Mouse (Mus musculus): Measurements from ENCODE around the gene Hfe2. TPM values are rescaled to one million over a fixed set of nuclear protein-coding genes. Genes with fewer than 3 reads are reported as not detected.

The Hfe2 gene
- polyA plus RNA-seq (2012; rRNA removed) (3.8 and 4.5 TPM in 2 replicates), polyA plus RNA-seq (2014; fragmentation: Nextera tagmentation; extraction: Ambion mirVana) (4.3 and 4.4 TPM in 2 replicates)

DNA sequence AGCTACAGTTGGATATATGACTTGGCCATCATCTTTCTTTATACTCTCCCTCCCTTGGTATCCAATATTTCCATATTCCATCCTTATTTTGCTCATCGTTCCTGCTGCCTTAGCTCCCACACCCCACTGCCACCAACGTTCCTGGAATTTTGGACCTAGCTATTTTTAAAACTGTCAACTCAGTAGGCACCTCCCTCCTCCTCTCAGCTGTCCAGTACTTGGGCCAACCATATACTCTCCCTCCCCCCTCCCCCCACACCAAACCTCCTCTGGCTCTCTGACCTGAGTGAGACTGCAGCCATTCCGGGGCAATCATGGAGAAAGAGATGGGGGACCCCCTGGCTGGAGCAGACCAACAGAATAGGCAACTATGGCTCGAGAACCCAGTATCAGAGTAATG lies at the start of gene Hfe2:
Gene Hfe2, plus strand, starts transcription at position 259 of the 400 bp plus-strand sequence.
- 45% methylated on average over 4 of the region's 4 CpGs for WGBS (ENCODE audit: insufficient replicate concordance)
- Histone ChIP-seq H3K4me3 (ENCODE audit: insufficient read depth in 1 of 2, low read depth in 2 of 2, low read length in 2 of 2) (no peak within 1 kb of the TSS; a peak in 1 of 4 replicates), H3K4me1 (replicated peaks; ENCODE audit: control insufficient read depth in 2 of 2, insufficient read depth in 2 of 2, low read length in 1 of 2) (no peaks in the 10 kb centered on the region), H3K4me2 (ENCODE audit: low read depth) (peak within 1 kb of the TSS; percentile 1), H3K27me3 (ENCODE audit: control insufficient read depth, insufficient read depth, low read length) (peaks cover 36% of the 10 kb centered on the region), H3K9me3 (ENCODE audit: control insufficient read depth, low read length) (no peaks in the 10 kb centered on the region), H3K36me3 (replicated peaks; ENCODE audit: control insufficient read depth, insufficient read depth, low read depth) (no peaks in the 10 kb centered on the region), H3K27ac (no peak within 1 kb of the TSS), H3K9ac (replicated peaks) (no peak within 1 kb of the TSS)
- ATAC-seq (ENCODE audit: insufficient read depth): peak; percentile 44; the same call in 1 of the 2 replicates
- no peak for DNase-seq (ENCODE audit: low read depth in 3 of 3, low spot score in 3 of 3)
- TF ChIP-seq EP300 (IDR thresholded peaks at IDR 0.05; ENCODE audit: low read depth): no peak
- no peak for TF ChIP-seq CTCF (IDR thresholded peaks at IDR 0.05; ENCODE audit: low read depth)

DNA sequence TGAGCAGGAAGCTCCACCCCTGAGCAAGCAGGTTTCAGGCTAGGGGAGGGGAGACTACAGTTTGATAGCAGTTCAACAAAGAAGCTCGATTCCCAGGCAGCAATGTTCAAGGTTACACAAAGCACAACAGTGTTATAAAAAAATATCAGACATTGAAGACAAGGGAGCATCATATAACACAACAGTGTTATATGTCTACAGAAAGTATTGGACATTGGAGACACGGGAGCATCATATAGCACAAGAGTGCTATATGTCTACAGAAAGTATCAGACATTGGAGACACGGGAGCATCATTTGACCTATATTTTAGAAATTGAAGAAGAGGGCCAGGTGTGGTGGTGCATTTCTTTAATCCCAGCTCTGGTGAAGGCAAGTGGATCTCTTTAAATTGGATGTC lies 47.9 kb upstream of the Hfe2 start:
- WGBS (ENCODE audit: insufficient replicate concordance): 29% methylated on average over 3 of the region's 3 CpGs
- H3K27me3 ChIP-seq (ENCODE audit: control insufficient read depth, insufficient read depth, low read length): peaks cover 53% of the 10 kb centered on the region

DNA sequence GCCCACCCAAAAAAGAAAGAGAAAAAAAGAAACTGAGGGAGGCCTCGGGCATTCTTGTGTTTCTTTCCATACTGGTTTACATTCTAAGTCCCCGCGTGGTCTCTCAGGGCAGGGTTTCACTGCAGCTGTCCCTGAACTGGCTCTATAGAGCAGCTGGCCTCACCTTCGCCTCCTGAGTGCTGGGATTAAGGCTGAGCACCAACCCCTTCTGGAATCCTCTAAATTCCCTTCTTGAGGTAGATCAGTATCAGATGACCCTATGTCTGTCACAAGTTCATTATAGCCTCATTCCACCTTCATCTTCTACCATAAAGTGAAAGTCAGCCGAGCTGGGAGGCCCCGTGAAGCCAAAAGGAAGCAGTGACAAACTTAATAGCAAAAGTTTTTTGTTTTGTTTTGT lies 47.4 kb upstream of the Hfe2 start:
- WGBS (ENCODE audit: insufficient replicate concordance): 61% methylated on average over 6 of the region's 6 CpGs
- peaks cover 49% of the 10 kb centered on the region for H3K27me3 ChIP-seq (ENCODE audit: control insufficient read depth, insufficient read depth, low read length)
- H3K4me3 ChIP-seq (ENCODE audit: insufficient read depth in 1 of 2, low read depth in 2 of 2, low read length in 2 of 2): no peak overlapping the region
- no peak overlapping the region for H3K27ac ChIP-seq
- no peak for DNase-seq (ENCODE audit: low read depth in 3 of 3, low spot score in 3 of 3)
- TF ChIP-seq CTCF (IDR thresholded peaks at IDR 0.05; ENCODE audit: low read depth) (no peak), EP300 (IDR thresholded peaks at IDR 0.05; ENCODE audit: low read depth) (no peak)
- H3K4me1 ChIP-seq (replicated peaks; ENCODE audit: control insufficient read depth in 2 of 2, insufficient read depth in 2 of 2, low read length in 1 of 2): 0 out of 4 replicates have a peak, but pooled peaks cover 0 to 2% of the 10 kb centered on the region in 2 experiments
- ATAC-seq (ENCODE audit: insufficient read depth): no peak
- H3K9ac ChIP-seq (replicated peaks): no peak overlapping the region
- H3K9me3 ChIP-seq (ENCODE audit: control insufficient read depth, low read length): no peaks in the 10 kb centered on the region
- H3K4me2 ChIP-seq (ENCODE audit: low read depth): no peak overlapping the region
- H3K36me3 ChIP-seq (replicated peaks; ENCODE audit: control insufficient read depth, insufficient read depth, low read depth): no peaks in the 10 kb centered on the region

More for the DNA sequence above, 47.9 kb upstream of the Hfe2 start:
- DNase-seq (ENCODE audit: low read depth in 3 of 3, low spot score in 3 of 3): no peak
- no peaks in the 10 kb centered on the region for H3K9me3 ChIP-seq (ENCODE audit: control insufficient read depth, low read length)
- 0 out of 4 replicates have a peak, but pooled peaks cover 0 to 2% of the 10 kb centered on the region in 2 experiments for H3K4me1 ChIP-seq (replicated peaks; ENCODE audit: control insufficient read depth in 2 of 2, insufficient read depth in 2 of 2, low read length in 1 of 2)
- no peak overlapping the region for H3K9ac ChIP-seq (replicated peaks)
- no peak overlapping the region for H3K4me3 ChIP-seq (ENCODE audit: insufficient read depth in 1 of 2, low read depth in 2 of 2, low read length in 2 of 2)
- no peaks in the 10 kb centered on the region for H3K36me3 ChIP-seq (replicated peaks; ENCODE audit: control insufficient read depth, insufficient read depth, low read depth)
- no peak for ATAC-seq (ENCODE audit: insufficient read depth)
- no peak overlapping the region for H3K4me2 ChIP-seq (ENCODE audit: low read depth)
- TF ChIP-seq CTCF (IDR thresholded peaks at IDR 0.05; ENCODE audit: low read depth): no peak
- TF ChIP-seq EP300 (IDR thresholded peaks at IDR 0.05; ENCODE audit: low read depth): no peak
- H3K27ac ChIP-seq: no peak overlapping the region

DNA sequence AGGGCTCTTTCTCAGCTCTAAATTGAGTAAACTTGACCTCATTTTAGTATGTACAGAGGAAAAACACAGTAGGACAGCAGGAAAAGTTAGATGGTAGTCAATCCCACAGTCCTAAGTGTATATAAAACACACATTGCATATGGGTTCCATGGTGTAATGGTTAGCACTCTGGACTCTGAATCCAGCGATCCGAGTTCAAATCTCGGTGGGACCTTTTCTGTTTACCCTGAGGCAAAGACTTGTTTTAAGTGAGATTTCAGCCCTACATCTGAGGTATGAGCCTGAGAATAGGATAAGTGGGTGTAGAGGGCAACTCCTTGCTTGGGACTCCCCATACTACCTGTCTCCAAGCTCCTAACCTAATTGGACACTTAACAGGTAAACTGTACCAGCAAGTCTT lies 45.7 kb upstream of the Hfe2 start:
- Histone ChIP-seq H3K36me3 (replicated peaks; ENCODE audit: control insufficient read depth, insufficient read depth, low read depth) (no peaks in the 10 kb centered on the region), H3K27ac (no peak overlapping the region), H3K4me1 (replicated peaks; ENCODE audit: control insufficient read depth in 2 of 2, insufficient read depth in 2 of 2, low read length in 1 of 2) (0 out of 4 replicates have a peak, but pooled peaks cover 0 to 2% of the 10 kb centered on the region in 2 experiments), H3K9me3 (ENCODE audit: control insufficient read depth, low read length) (no peaks in the 10 kb centered on the region), H3K9ac (replicated peaks) (no peak overlapping the region), H3K4me2 (ENCODE audit: low read depth) (no peak overlapping the region), H3K4me3 (ENCODE audit: insufficient read depth in 1 of 2, low read depth in 2 of 2, low read length in 2 of 2) (no peak overlapping the region), H3K27me3 (ENCODE audit: control insufficient read depth, insufficient read depth, low read length) (peaks cover 34% of the 10 kb centered on the region)
- no peak for TF ChIP-seq CTCF (IDR thresholded peaks at IDR 0.05; ENCODE audit: low read depth)
- no peak for TF ChIP-seq EP300 (IDR thresholded peaks at IDR 0.05; ENCODE audit: low read depth)
- WGBS (ENCODE audit: insufficient replicate concordance): 16% methylated on average over 3 of the region's 3 CpGs
- peak; percentile 85 for ATAC-seq (ENCODE audit: insufficient read depth)
- peak in 1 of 3 experiments; percentile 35 for DNase-seq (ENCODE audit: low read depth in 3 of 3, low spot score in 3 of 3)

DNA sequence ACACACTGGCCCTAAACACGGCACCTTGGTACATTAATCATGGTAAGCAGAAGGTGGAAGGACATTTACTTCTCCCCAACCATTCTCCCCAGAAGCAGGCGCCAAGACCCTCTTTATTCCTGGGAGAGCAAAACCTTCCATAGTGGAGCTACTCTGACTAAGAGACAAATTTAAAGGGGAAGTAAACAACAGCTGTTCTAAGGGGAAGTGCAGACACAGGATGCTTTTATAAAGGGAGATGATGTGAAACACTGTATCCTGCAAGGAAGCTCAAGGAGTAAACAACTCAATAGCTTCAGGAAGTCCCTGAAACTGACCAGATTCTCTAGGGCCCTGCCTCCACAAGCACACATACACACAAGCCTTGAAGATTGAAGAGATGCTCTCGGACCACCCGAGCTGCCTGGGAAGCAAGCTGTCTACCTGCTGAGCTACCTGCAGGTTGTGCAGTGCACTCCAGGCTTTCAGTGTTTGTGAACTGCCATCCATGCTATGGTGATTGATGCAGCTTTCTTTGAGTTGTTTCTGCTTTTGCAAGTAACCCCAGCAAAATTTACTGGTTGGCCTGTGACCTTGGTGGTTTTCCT lies 44.2 kb upstream of the Hfe2 start:
- H3K4me2 ChIP-seq (ENCODE audit: low read depth): no peak overlapping the region
- no peak for ATAC-seq (ENCODE audit: insufficient read depth)
- no peak for DNase-seq (ENCODE audit: low read depth in 3 of 3, low spot score in 3 of 3)
- peaks cover 5 to 10% of the 10 kb centered on the region in 2 experiments; a peak in 3 of 4 replicates for H3K4me1 ChIP-seq (replicated peaks; ENCODE audit: control insufficient read depth in 2 of 2, insufficient read depth in 2 of 2, low read length in 1 of 2)
- no peaks in the 10 kb centered on the region for H3K36me3 ChIP-seq (replicated peaks; ENCODE audit: control insufficient read depth, insufficient read depth, low read depth)
- TF ChIP-seq EP300 (IDR thresholded peaks at IDR 0.05; ENCODE audit: low read depth): no peak
- TF ChIP-seq CTCF (IDR thresholded peaks at IDR 0.05; ENCODE audit: low read depth): no peak
- no peak overlapping the region for H3K4me3 ChIP-seq (ENCODE audit: insufficient read depth in 1 of 2, low read depth in 2 of 2, low read length in 2 of 2)
- no peaks in the 10 kb centered on the region for H3K9me3 ChIP-seq (ENCODE audit: control insufficient read depth, low read length)
- no peak overlapping the region for H3K9ac ChIP-seq (replicated peaks)
- no peak overlapping the region for H3K27ac ChIP-seq
- peaks cover 19% of the 10 kb centered on the region for H3K27me3 ChIP-seq (ENCODE audit: control insufficient read depth, insufficient read depth, low read length)
- WGBS (ENCODE audit: insufficient replicate concordance): 61% methylated on average over 4 of the region's 4 CpGs

All from liver, embryonic 14.5 days (tissue).